In genomic region chr1:13050140-13050775, GRCm38 (mm10) we compare ENCODE assay signal across 8 mouse cellular contexts.
DNase-seq lines count a peak whose midpoint lies in the region; ATAC-seq and TF ChIP-seq lines count a peak whose summit lies in the region.

No protein-coding gene starts in this region.

- DNase-seq in 3T3-L1 (ENCODE audit: low read depth, low spot score) (peak; percentile 31), ES-E14 (ENCODE audit: low read depth, low spot score) (no peak)
- DNase-seq in cerebellum, postnatal 10 days: peak; percentile 80 to 85
- peak; percentile 31 for DNase-seq in thymus, postnatal 25 days

- 19% methylated on average over 17 of the region's 17 CpGs for WGBS in kidney, embryonic 14.5 days
- 17% methylated on average over 17 of the region's 17 CpGs for WGBS in liver, embryonic 12.5 days (ENCODE audit: insufficient replicate concordance)

- no peaks in the 10 kb centered on the region for H3K9me3 ChIP-seq in ES-E14 (ENCODE audit: control insufficient read depth, insufficient read depth, low read depth, low read length)
- H3K9me3 ChIP-seq in kidney, embryonic 14.5 days (ENCODE audit: control insufficient read depth, low read length): no peaks in the 10 kb centered on the region
- H3K9me3 ChIP-seq in liver, embryonic 12.5 days (replicated peaks): no peaks in the 10 kb centered on the region

- no peak overlapping the region for H3K9ac ChIP-seq in ES-E14 (ENCODE audit: insufficient read depth, low read depth, low read length, poor library complexity, severe bottlenecking)
- H3K9ac ChIP-seq in kidney, embryonic 14.5 days (ENCODE audit: low read depth, low read length): no peak overlapping the region
- no peak overlapping the region for H3K9ac ChIP-seq in liver, embryonic 12.5 days

- H3K4me1 ChIP-seq in ES-E14 (ENCODE audit: control insufficient read depth in 2 of 2, insufficient read depth in 2 of 2, low read length in 2 of 2, poor library complexity in 1 of 2): 0 out of 4 replicates have a peak, but pooled peaks cover 0 to 2% of the 10 kb centered on the region in 2 experiments
- H3K4me1 ChIP-seq in kidney, embryonic 14.5 days (ENCODE audit: control insufficient read depth, insufficient read depth, low read length): no peaks in the 10 kb centered on the region
- H3K4me1 ChIP-seq in liver, embryonic 12.5 days: no peaks in the 10 kb centered on the region

- peaks cover 6% of the 10 kb centered on the region; the same call in 1 of the 2 replicates for H3K27me3 ChIP-seq in kidney, embryonic 14.5 days (ENCODE audit: control insufficient read depth, insufficient read depth, low read length)
- peaks cover 21% of the 10 kb centered on the region for H3K27me3 ChIP-seq in liver, embryonic 12.5 days (replicated peaks)

- H3K27ac ChIP-seq in ES-E14 (ENCODE audit: insufficient read depth, low read depth, low read length, poor library complexity, severe bottlenecking): no peak overlapping the region
- H3K27ac ChIP-seq in kidney, embryonic 14.5 days (ENCODE audit: low read depth, low read length): no peak overlapping the region
- no peak overlapping the region for H3K27ac ChIP-seq in liver, embryonic 12.5 days

- ATAC-seq in granulocyte monocyte progenitor cell, adult 5-6 weeks (replicated peaks; ENCODE audit: poor library complexity, severe bottlenecking): peak; percentile 60; the same call in 1 of the 2 replicates
- no peak for ATAC-seq in kidney, embryonic 14.5 days (ENCODE audit: low FRiP score, low TSS enrichment)
- ATAC-seq in liver, embryonic 12.5 days: no peak
- peak; percentile 33; the same call in 1 of the 2 replicates for ATAC-seq in neutrophil, adult 5-6 weeks (ENCODE audit: extremely low read depth, insufficient number of reproducible peaks, low FRiP score, poor library complexity, severe bottlenecking)

- 0 out of 2 replicates have a peak overlapping the region, but pooled peaks have one; percentile 13 for H3K4me2 ChIP-seq in kidney, embryonic 14.5 days (replicated peaks; ENCODE audit: low read depth, low read length)
- peak overlapping the region; percentile 7; the same call in 1 of the 2 replicates for H3K4me2 ChIP-seq in liver, embryonic 12.5 days

- in situ Hi-C loops in ES-E14 (cut with MboI; ENCODE audit: low sequenced_read_pairs in 2 of 2, unreplicated experiment in 2 of 2): loop anchor here (5.0 kb wide), 1 partner anchor 82 kb away; no protein-coding TSS in a partner anchor

- no peaks in the 10 kb centered on the region for H3K36me3 ChIP-seq in ES-E14 (ENCODE audit: control insufficient read depth, insufficient read depth, low read length, poor library complexity, severe bottlenecking)
- H3K36me3 ChIP-seq in kidney, embryonic 14.5 days (ENCODE audit: control insufficient read depth, insufficient read depth, low read length): no peaks in the 10 kb centered on the region
- no peaks in the 10 kb centered on the region for H3K36me3 ChIP-seq in liver, embryonic 12.5 days

- H3K4me3 ChIP-seq in ES-E14 (ENCODE audit: insufficient read depth in 1 of 2, low read depth in 1 of 2, low read length in 2 of 2, poor library complexity in 1 of 2, severe bottlenecking in 1 of 2): no peak overlapping the region
- no peak overlapping the region for H3K4me3 ChIP-seq in kidney, embryonic 14.5 days (ENCODE audit: low read length)
- H3K4me3 ChIP-seq in liver, embryonic 12.5 days: no peak overlapping the region

TF ChIP-seq in ES-E14, 5 proteins besides CTCF, POLR2A, EP300 and RAD21:
- TF ChIP-seq MAFK (IDR thresholded peaks at IDR 0.05; ENCODE audit: insufficient read depth, low read depth, low read length): no peak
- TF ChIP-seq ZC3H11A (IDR thresholded peaks at IDR 0.05; ENCODE audit: borderline replicate concordance, low read depth, low read length): peak; percentile 74; the same call in 1 of the 2 replicates

Comparison
In these comparisons a context has a peak if more than half of its experiments do, and no peak if none do; other contexts are left out.
1. ATAC-seq: peak in granulocyte monocyte progenitor cell, adult 5-6 weeks (single experiment) and neutrophil, adult 5-6 weeks (single experiment); none in kidney, embryonic 14.5 days (single experiment) and liver, embryonic 12.5 days (single experiment).